Mouse (Mus musculus): ENCODE measurements around the gene Gm21767. TPM values are rescaled to one million over a fixed set of nuclear protein-coding genes. Genes with fewer than 3 reads are reported as not detected.
"Not testable (repeated sequence)": the region's sequence is repeated elsewhere in the genome, so short reads cannot be mapped to it uniquely, and the experiment has no call there.

The Gm21767 gene
- total RNA-seq (2014; fragmentation: Nextera tagmentation) (not detected in 2 replicates), total RNA-seq (2017) (not detected in 2 replicates)

DNA sequence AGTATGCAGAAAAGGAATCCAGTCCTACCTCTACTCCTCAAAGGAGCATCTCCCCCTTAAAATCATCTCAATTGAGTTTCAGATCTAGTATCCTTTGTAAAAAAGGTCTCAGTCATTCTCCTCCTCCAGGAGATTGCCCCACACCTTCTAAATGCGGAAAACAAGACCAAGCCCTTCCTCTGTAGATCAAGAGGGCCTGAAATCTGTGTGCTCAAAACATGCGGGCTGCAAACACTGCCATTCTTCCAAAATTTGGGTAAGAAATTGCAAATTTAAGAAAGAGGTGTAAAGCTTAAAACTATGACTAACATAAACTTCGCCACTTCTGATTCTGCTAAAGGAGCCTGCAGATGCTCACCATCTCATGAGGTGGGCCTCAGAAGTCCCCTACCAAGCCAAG lies at the start of gene Gm21767:
TSS of gene Gm21767 (plus strand) at position 301 of the 400 bp plus-strand sequence.
- not testable (repeated sequence) for ATAC-seq (replicated peaks; ENCODE audit: low FRiP score, low TSS enrichment, poor library complexity, severe bottlenecking)

Measured in megakaryocyte-erythroid progenitor cell, adult 5-6 weeks (primary cell).